Mouse (Mus musculus) spleen, adult 10 weeks (tissue): ENCODE data around the gene 1110059G10Rik. TPM values are rescaled to one million over a fixed set of nuclear protein-coding genes. Genes with fewer than 3 reads are reported as not detected.

Experiments used
- polyA plus RNA-seq: library from polyadenylated mRNA; stranded (reverse); fragments of 350-450 nt; fragmentation: Illumina TruSeq; extraction: RNeasy Lipid Tissue Mini Kit (QIAGEN cat#74804); gene quantifications from one replicate; pipeline ENCODE4 v1.2.3, GENCODE M21; 2015; ENCODE audit warnings: low replicate concordance; ENCODE audit not compliant: insufficient read depth

Gene 1110059G10Rik
- polyA plus RNA-seq: 38.7 TPM

DNA sequence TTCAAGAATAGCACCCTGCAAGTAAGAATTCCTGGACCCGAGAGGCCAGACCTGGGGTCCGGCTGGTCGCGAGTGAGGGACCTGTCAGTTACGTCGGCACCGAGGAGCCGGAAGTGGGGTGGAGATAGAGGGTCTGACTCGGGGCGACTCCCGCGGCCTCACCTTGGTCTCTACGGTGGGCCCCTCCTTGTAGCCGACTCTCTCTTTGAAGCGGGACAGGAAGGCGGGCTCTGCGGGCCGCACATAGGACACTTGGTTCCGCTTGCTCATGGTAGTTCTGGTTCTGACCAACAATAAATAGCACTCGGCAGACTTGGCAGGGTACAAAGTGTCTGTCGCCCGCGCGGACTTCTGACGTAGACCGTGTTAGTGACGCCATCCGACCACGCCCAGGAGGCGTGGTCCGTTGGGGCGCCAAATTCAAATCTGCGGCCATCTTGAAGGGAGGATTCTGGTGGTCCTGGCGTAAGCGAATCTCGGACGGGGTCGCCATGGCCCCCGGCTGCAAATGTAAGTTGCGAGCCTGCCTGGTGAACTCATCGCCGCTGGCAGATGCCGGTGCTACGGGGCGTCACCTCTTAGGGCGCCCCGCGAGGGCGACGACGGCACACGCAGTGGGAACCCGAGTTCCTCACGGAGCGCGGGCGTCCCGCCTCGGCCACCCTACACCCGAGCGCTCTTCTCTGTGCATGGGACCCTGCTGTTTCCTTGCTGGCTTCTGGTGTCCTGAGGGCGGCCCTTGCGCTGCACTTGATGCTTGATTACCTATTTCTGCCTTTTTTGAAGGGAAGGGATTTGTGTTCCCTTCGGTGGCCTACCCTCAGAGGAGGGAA, at the start of gene 1110059G10Rik, which contains the start of gene Kif15:
1110059G10Rik (minus strand) TSS at position 358 of the 833 bp plus-strand sequence.
Kif15 (plus strand) TSS at position 404 of the 833 bp plus-strand sequence.

GRCm38 (mm10) chr9:122922936-122923381, 27.8 kb downstream of the 1110059G10Rik start, which contains the start of gene Zfp105:
TSS of gene Zfp105 (plus strand) at chr9:122923072.

Other genes starting within 250 kb of the 1110059G10Rik start
- gene Topaz1, start 203.7 kb downstream of the 1110059G10Rik start, polyA plus RNA-seq: not detected
- gene Tcaim, start 145.5 kb downstream of the 1110059G10Rik start, polyA plus RNA-seq: 13.0 TPM
- gene Gm35549, start 107.0 kb downstream of the 1110059G10Rik start, polyA plus RNA-seq: not detected
- gene Zfp445, start 85.0 kb downstream of the 1110059G10Rik start, polyA plus RNA-seq: 188 TPM
- 13.0 TPM for gene Zkscan7, start 65.3 kb downstream of the 1110059G10Rik start, polyA plus RNA-seq
- gene Zfp105, start 27.9 kb downstream of the 1110059G10Rik start, polyA plus RNA-seq: 3.1 TPM
- gene Kif15, start within 50 bp of the 1110059G10Rik start, polyA plus RNA-seq: 16.4 TPM
- gene Tmem42, start 70.3 kb upstream of the 1110059G10Rik start, polyA plus RNA-seq: 14.8 TPM
- gene Tgm4, start 83.7 kb upstream of the 1110059G10Rik start, polyA plus RNA-seq: 0.76 TPM
- gene Zdhhc3, start 162.2 kb upstream of the 1110059G10Rik start, polyA plus RNA-seq: 42.2 TPM
- gene Exosc7, start 162.2 kb upstream of the 1110059G10Rik start, polyA plus RNA-seq: 59.8 TPM
- gene Clec3b, start 199.9 kb upstream of the 1110059G10Rik start, polyA plus RNA-seq: 1.1 TPM